Mouse (Mus musculus) lung, adult 2 months (tissue): ENCODE measurements around the gene Lca5.

ENCODE experiments used
- CTCF ChIP-seq: fragments of 200-500 bp; IDR thresholded peaks from 2 replicates; pipeline ENCODE4 v1.5.1; 2011; ENCODE audit warnings: mild to moderate bottlenecking, low read length, control low read depth; ENCODE audit not compliant: insufficient read depth
- POLR2A ChIP-seq: fragments of 200-500 bp; IDR thresholded peaks from 2 replicates; pipeline ENCODE4 v1.6.1; 2011; ENCODE audit warnings: low read depth, mild to moderate bottlenecking, control low read depth, low read length, borderline replicate concordance; ENCODE audit errors: extremely low read depth

DNA sequence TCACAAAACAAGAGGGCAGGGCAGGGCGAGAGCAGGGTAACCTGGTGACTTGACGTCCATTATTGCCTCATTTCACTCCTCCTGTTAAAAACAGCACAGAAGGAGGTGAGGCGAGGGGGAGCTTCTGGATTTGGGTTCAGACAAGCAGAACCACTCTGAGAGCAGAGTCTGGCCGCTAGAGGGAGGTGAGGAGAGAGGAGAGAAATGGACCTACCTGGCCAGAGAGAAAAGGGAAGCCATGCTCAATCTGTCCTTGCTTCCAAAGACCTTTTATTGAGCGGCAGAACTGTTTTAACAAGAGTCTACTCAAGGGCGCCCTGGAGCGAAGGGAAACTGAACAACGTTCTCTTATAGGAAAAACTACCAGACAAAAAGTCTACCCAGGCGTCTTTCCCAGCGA lies 27.9 kb downstream of the Lca5 start:
- TF ChIP-seq CTCF (peak; percentile 43; the same call in 1 of the 2 replicates), POLR2A (no peak)
